Mouse (Mus musculus) ovary, postnatal 10 days (tissue): ENCODE measurements around the gene Ercc1.

Experiments used
- DNase-seq: peaks from one replicate; pipeline ENCODE4 v3.0.0; 2022; ENCODE audit warnings: low spot score

The Ercc1 gene

GRCm38 (mm10) chr7:19344237-19344847 lies at the start of gene Ercc1:
TSS of gene Ercc1 (plus strand) at chr7:19344778.
- no peak for DNase-seq

- peak; percentile 97 for DNase-seq
Observed at GRCm38 (mm10) chr7:19295503-19296185, 48.9 kb upstream of the Ercc1 start.

GRCm38 (mm10) chr7:19297034-19297433 lies 47.5 kb upstream of the Ercc1 start:
- no peak for DNase-seq

GRCm38 (mm10) chr7:19297794-19298193 lies 46.8 kb upstream of the Ercc1 start:
- DNase-seq = no peak

- no peak for DNase-seq
Observed at GRCm38 (mm10) chr7:19299194-19299593, 45.4 kb upstream of the Ercc1 start.

GRCm38 (mm10) chr7:19300501-19301421 lies 43.8 kb upstream of the Ercc1 start:
- DNase-seq = peak; percentile 63

GRCm38 (mm10) chr7:19301461-19302263 lies 42.9 kb upstream of the Ercc1 start:
- no peak for DNase-seq

GRCm38 (mm10) chr7:19302264-19303045 lies 42.1 kb upstream of the Ercc1 start:
- no peak for DNase-seq

GRCm38 (mm10) chr7:19303046-19303305 lies 41.6 kb upstream of the Ercc1 start:
- DNase-seq = no peak

GRCm38 (mm10) chr7:19303770-19304169 lies 40.8 kb upstream of the Ercc1 start:
- DNase-seq = no peak

GRCm38 (mm10) chr7:19304501-19305412 lies 39.8 kb upstream of the Ercc1 start:
- no peak for DNase-seq

- no peak for DNase-seq
Observed at GRCm38 (mm10) chr7:19305413-19305735, 39.2 kb upstream of the Ercc1 start.

GRCm38 (mm10) chr7:19305796-19306765 lies 38.5 kb upstream of the Ercc1 start:
- no peak for DNase-seq

GRCm38 (mm10) chr7:19306819-19307738 lies 37.5 kb upstream of the Ercc1 start:
- no peak for DNase-seq

- DNase-seq = no peak
Observed at GRCm38 (mm10) chr7:19307739-19308453, 36.7 kb upstream of the Ercc1 start.

GRCm38 (mm10) chr7:19308454-19309277 lies 35.9 kb upstream of the Ercc1 start:
- peak; percentile 90 for DNase-seq
